Mouse (Mus musculus): ENCODE results near the gene Cox4i1. TPM values are rescaled to one million over a fixed set of nuclear protein-coding genes. Genes with fewer than 3 reads are reported as not detected.

Gene Cox4i1
- polyA plus RNA-seq (2012; rRNA removed): 1,638 and 1,728 TPM in 2 replicates

DNA sequence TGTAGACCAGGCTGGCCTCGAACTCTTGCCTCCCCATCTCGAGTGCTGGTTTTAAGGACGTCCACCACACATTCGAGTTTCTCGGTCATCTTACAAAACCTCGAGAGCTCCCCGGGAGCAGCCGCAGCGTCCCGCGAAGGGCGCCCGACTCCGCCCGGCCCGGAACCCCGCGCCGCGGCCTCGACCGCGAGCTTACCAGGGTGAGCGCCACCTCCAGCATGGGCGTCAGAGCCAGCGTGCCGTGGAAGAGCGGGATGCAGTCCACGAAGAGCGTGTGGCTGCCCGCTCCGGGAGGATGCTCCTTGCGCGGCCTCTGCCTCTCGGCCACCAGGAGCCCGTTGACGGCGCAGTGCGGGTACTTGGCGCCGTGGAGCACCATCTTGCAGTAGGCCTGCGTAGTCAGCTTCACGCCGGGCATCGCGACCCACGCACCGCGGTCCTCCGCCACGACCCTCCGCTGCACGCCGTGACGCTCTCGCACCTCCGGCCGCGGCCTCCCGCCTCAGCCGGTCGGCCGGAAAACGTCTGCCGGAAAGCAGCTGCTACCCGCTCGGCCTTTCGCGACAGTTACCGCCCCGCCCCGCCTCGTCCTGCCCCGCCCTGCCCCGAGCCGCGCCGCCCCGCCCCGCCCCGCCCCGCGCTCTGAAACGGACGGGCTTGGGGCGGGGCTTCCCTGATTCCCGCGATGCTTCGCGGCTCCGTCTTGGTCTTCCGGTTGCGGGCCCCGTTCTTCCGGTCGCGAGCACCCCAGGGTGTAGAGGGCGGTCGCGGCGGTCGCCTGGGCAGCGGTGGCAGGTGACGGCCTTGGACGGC, at the start of gene Cox4i1, which contains the start of gene Gm27021:
Cox4i1 (plus strand) TSS at position 662 of the 813 bp plus-strand sequence.
Gm27021 (minus strand) TSS at position 519 of the 813 bp plus-strand sequence.
- DNase-seq (ENCODE audit: low read depth, low spot score): peak; percentile 54
- WGBS: under 1% methylated on average over 105 of the region's 105 CpGs

- 70% methylated on average over 11 of the region's 11 CpGs for WGBS
- no peak for DNase-seq (ENCODE audit: low read depth, low spot score)
Measured at GRCm38 (mm10) chr8:120619235-120620180, 48.5 kb upstream of the Cox4i1 start.

GRCm38 (mm10) chr8:120620441-120620840, 47.6 kb upstream of the Cox4i1 start:
- DNase-seq (ENCODE audit: low read depth, low spot score): no peak
- WGBS: 49% methylated on average over 7 of the region's 7 CpGs

GRCm38 (mm10) chr8:120622161-120622560, 45.9 kb upstream of the Cox4i1 start:
- 85% methylated on average over 14 of the region's 14 CpGs for WGBS
- no peak for DNase-seq (ENCODE audit: low read depth, low spot score)

GRCm38 (mm10) chr8:120623608-120624007, 44.4 kb upstream of the Cox4i1 start:
- WGBS: 73% methylated on average over 2 of the region's 2 CpGs
- DNase-seq (ENCODE audit: low read depth, low spot score): no peak

GRCm38 (mm10) chr8:120626461-120626860, 41.6 kb upstream of the Cox4i1 start:
- DNase-seq (ENCODE audit: low read depth, low spot score): no peak
- 73% methylated on average over 11 of the region's 11 CpGs for WGBS

DNA sequence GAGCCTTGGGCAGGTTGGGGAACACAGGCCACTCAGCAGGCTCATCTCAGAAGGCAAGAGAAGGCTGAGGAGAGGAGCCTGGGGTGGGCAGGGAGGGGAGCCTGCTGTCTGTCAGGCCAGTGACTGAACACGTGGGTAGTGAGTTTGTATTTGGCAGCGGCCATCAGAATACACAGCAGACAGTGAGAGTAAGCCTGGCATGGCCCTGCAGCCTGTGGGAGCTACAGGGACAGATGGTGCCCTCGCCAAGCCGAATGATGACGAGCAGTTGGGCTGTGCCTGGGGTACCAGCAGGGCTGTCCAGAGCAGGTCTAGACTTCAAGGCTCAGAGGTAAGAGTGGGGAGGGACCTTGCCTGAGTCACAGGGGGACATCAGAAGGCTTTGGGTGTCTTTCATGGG, 40.7 kb upstream of the Cox4i1 start:
- 86% methylated on average over 5 of the region's 5 CpGs for WGBS
- DNase-seq (ENCODE audit: low read depth, low spot score): no peak

- DNase-seq (ENCODE audit: low read depth, low spot score): no peak
- 61% methylated on average over 5 of the region's 5 CpGs for WGBS
Measured at GRCm38 (mm10) chr8:120630031-120630430, 38.0 kb upstream of the Cox4i1 start.

DNA sequence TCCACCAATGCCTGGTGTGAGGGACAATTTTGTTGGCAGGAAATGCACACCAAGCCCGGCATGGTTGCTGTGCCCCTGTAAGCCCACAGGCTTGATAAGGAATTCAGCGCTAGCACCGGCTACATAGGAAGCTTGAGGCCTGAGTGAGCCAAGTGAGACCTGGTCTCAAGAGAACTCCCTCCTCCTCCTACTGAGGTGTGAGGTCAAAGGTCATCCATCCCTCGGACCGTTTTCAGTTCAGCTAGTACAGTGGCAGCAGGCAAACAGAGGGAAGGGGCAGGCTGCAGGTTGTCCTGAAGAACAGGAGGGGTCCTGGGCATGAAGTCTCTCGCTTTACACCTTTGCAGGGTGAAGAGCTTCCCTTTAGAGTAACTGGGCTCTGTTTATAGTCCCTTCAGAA, 37.2 kb upstream of the Cox4i1 start:
- no peak for DNase-seq (ENCODE audit: low read depth, low spot score)
- WGBS: 62% methylated on average over 6 of the region's 6 CpGs

DNA sequence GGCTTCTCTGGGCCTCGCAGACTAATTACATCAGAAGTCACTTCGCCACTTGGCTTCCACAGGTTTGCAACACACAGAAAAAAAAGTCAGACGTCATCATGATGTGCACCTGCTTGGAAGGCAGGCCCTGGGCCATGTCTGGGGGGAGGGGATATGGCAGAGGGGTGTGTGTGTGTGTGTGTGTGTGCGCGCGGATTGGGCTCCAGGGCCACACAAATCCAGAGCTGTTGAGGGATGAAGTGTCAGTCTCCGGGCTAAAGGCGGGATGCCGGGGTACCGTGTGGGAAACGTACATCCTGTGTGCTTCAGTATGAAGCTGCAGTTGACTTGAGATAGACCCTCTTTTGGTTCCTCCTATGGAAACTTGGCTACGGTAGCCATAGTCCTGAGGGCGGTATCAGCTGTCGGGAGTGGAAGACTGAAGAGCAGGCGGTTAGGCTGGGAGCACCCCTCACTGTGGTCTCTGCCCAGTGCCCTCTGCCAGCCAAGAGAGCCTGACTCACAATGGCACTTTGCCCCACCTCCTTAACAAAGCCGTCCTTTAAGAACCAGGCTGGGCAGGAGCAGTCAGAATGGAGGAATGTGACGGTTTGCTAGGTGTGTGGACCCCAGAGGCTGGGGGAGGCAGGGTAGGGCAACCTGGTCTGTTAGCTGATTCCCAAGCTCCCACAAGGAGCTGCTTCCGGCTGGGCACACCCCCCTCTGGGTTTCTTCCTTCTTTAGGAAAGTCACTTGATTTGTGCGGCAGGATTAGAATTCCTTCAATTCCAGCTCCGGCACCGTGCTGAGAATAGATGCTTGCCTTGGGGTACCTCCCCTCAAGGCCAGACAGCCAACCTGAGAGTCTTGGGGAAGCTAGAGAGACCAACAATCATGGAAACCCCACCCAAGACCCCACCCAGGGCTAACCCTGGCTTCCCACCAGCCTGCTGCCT, 36.3 kb upstream of the Cox4i1 start:
- DNase-seq (ENCODE audit: low read depth, low spot score): no peak
- 81% methylated on average over 21 of the region's 21 CpGs for WGBS

GRCm38 (mm10) chr8:120632969-120633664, 34.9 kb upstream of the Cox4i1 start:
- DNase-seq (ENCODE audit: low read depth, low spot score): no peak
- 54% methylated on average over 17 of the region's 17 CpGs for WGBS

DNA sequence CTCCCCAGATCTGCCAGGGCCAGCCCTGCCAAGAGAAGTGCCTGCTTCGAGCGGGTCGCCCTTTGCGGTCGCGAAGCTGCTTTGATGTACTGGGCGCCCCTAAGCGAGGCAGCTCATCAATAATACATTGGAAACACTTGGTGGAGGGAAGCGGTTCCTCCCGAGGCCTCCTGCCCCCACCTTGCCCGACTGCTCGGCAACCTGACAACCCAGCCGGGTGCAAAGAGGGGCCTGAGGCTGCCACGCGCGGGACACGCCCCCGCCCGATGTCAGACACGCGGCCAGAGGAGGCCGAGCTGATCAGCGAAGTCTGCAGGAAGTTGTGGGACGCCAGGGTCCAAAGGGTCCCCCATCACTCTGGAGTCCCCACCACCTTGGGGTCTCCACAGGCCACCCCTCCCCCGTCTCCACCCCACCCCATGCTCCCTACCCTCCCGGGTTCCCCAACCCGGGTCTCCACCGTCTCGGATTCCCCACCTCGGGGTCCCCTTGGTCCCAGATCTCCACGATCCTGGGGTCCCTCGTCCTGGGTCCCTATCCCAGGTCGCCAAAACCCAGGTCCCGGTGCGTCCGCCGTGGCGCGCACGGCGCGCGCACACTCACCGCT, 34.3 kb upstream of the Cox4i1 start:
- no peak for DNase-seq (ENCODE audit: low read depth, low spot score)
- WGBS: 4% methylated on average over 44 of the region's 44 CpGs

DNA sequence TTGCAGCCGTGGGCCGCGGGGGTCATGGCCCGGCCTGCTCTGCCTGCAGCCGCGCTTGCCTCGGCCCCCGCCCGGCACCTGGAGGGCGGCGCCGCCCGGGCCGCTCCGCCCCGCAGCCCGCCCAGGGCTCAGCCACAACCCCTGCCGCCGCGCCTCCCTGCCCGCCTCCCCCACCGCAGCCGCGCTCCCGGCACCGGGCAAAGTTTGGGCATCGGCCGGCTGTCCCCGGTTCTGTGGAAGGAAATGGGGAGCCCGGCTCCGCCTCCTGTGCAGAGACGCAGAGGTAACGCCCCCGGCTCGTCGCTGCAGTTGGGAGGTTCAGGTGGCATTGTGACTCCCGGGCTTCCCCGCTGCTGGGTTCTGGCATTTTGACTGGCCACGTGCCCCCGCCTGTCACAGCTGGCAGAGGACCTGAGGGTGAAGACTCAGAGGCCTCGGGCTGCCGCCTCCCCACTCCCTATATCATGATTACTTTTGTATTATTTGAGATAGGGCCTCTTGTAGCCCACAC, 33.6 kb upstream of the Cox4i1 start:
- DNase-seq (ENCODE audit: low read depth, low spot score): peak; percentile 37
- under 1% methylated on average over 38 of the region's 42 CpGs for WGBS

GRCm38 (mm10) chr8:120641245-120641644, 26.8 kb upstream of the Cox4i1 start:
- no peak for DNase-seq (ENCODE audit: low read depth, low spot score)
- 43% methylated on average over 8 of the region's 8 CpGs for WGBS

GRCm38 (mm10) chr8:120642031-120642662, 25.9 kb upstream of the Cox4i1 start:
- WGBS: 80% methylated on average over 10 of the region's 10 CpGs
- no peak for DNase-seq (ENCODE audit: low read depth, low spot score)

- WGBS: 48% methylated on average over 7 of the region's 7 CpGs
- no peak for DNase-seq (ENCODE audit: low read depth, low spot score)
Measured at GRCm38 (mm10) chr8:120644663-120645062, 23.4 kb upstream of the Cox4i1 start.

GRCm38 (mm10) chr8:120647532-120647931, 20.5 kb upstream of the Cox4i1 start, which contains the start of gene 1190005I06Rik:
Gene 1190005I06Rik, minus strand, starts transcription at chr8:120647632.
- WGBS: 72% methylated on average over 7 of the region's 7 CpGs

More at GRCm38 (mm10) chr8:120647532-120647931, 20.5 kb upstream of the Cox4i1 start, which contains the start of gene 1190005I06Rik:
- DNase-seq (ENCODE audit: low read depth, low spot score): no peak
